16 mouse cellular contexts compared by ENCODE assay signal in the genomic region with DNA sequence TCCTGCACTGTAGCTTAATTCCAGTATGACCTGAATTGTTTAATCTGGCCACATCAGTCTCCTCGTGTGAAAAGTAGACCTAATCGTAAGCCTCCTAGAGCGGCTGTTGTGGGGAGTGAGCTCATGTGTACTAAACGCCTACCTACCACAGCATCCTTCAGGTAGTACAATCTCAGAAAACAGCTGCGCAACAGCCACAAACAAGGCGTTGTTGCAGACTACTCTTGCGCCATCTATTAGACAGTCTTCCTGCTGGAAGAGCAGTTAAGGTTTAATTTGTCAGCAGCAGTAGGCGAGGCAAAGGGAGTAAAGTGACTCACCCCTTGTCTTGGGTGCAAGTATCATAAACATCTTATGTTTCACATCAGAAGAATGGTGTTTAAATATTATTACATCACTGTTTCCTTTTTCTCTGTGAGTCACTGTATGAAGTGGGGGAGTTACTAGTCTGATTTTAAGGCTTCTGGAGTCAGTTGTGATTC. TPM values are rescaled to one million over a fixed set of nuclear protein-coding genes. Genes with fewer than 3 reads are reported as not detected.
DNase-seq lines count a peak whose midpoint lies in the region; ATAC-seq and TF ChIP-seq lines count a peak whose summit lies in the region.
"Had no signal": no experiment of that assay in that cellular context is flagged by ENCODE, and none has a peak within 500 bp of the region (broad histone marks: within the 10 kb centered on the region; RNA-seq: fewer than 3 reads in every experiment).

No protein-coding gene starts in this region.

- H3K36me3 ChIP-seq in heart, postnatal 0 days (replicated peaks; ENCODE audit: control insufficient read depth, insufficient read depth, low read length), result no peaks in the 10 kb centered on the region
- no peaks in the 10 kb centered on the region for H3K36me3 ChIP-seq in myocyte (ENCODE audit: control insufficient read depth, insufficient read depth)
- no peaks in the 10 kb centered on the region for H3K36me3 ChIP-seq in forebrain, embryonic 16.5 days (ENCODE audit: control insufficient read depth, insufficient read depth)
- H3K36me3 ChIP-seq: limb, embryonic 15.5 days had no signal

- H3K9ac ChIP-seq in heart, postnatal 0 days (replicated peaks; ENCODE audit: low read depth, low read length), result no peak overlapping the region
- H3K9ac ChIP-seq in forebrain, embryonic 16.5 days (replicated peaks; ENCODE audit: low read depth, low read length), result no peak overlapping the region
- H3K9ac ChIP-seq: limb, embryonic 15.5 days had no signal

- no peaks in the 10 kb centered on the region for H3K27me3 ChIP-seq in heart, postnatal 0 days (ENCODE audit: control insufficient read depth, insufficient read depth, low read length)
- no peaks in the 10 kb centered on the region for H3K27me3 ChIP-seq in myocyte (ENCODE audit: control insufficient read depth, insufficient read depth, insufficient read length)
- H3K27me3 ChIP-seq in forebrain, embryonic 16.5 days (replicated peaks; ENCODE audit: control insufficient read depth, insufficient read depth, low read length), result no peaks in the 10 kb centered on the region
- H3K27me3 ChIP-seq: limb, embryonic 15.5 days had no signal

- H3ac ChIP-seq in myocyte (ENCODE audit: control insufficient read depth, insufficient read length), result no peak overlapping the region

- TF ChIP-seq EP300 in heart, postnatal 0 days (IDR thresholded peaks at IDR 0.05; ENCODE audit: low read depth), result no peak

- peak; percentile 20; the same call in 1 of the 2 replicates for ATAC-seq in heart, postnatal 0 days (ENCODE audit: insufficient read depth, low read depth)
- no peak for ATAC-seq in erythroblast, adult 5-6 weeks (replicated peaks; ENCODE audit: low FRiP score, poor library complexity, severe bottlenecking)
- ATAC-seq in forebrain, embryonic 16.5 days, result no peak
- ATAC-seq: forebrain, embryonic 14.5 days had no signal

- no peak overlapping the region for H3K4me2 ChIP-seq in heart, postnatal 0 days (ENCODE audit: low read depth, low read length)
- peak overlapping the region; percentile 63 for H3K4me2 ChIP-seq in myocyte (ENCODE audit: low read depth)
- H3K4me2 ChIP-seq in forebrain, embryonic 16.5 days (ENCODE audit: low read length), result no peak overlapping the region
- H3K4me2 ChIP-seq: limb, embryonic 15.5 days had no signal

- H3K4me3 ChIP-seq in heart, postnatal 0 days (ENCODE audit: low read depth, low read length), result no peak overlapping the region
- H3K4me3 ChIP-seq in myocyte, result no peak overlapping the region
- no peak overlapping the region for H3K4me3 ChIP-seq in forebrain, embryonic 16.5 days (replicated peaks; ENCODE audit: low read length)
- H3K4me3 ChIP-seq: limb, embryonic 15.5 days had no signal

- peak; percentile 40 for DNase-seq in heart, postnatal 0 days (ENCODE audit: low spot score)
- DNase-seq in heart, postnatal 14 days, result no peak
- DNase-seq in CD4-positive, CD25-positive, alpha-beta regulatory T cell, adult 2 months (ENCODE audit: low read depth, low spot score), result peak; percentile 56
- DNase-seq in fibroblast of lung, adult 2 months (ENCODE audit: low read depth), result peak; percentile 44
- no peak for DNase-seq in right cerebral cortex, postnatal 14 days
- DNase-seq: embryo, embryonic 11 days; heart, adult 18-20 months; layer of hippocampus, postnatal 36 days; right cerebral cortex, postnatal 25 days had no signal

- intact Hi-C loops in heart, postnatal 14 days (cut with DNase I), result no loop called here

- no peak for TF ChIP-seq POLR2A in myocyte (IDR thresholded peaks at IDR 0.05; ENCODE audit: insufficient read length, low read depth)

- no peak for TF ChIP-seq CTCF in heart, postnatal 0 days (IDR thresholded peaks at IDR 0.05; ENCODE audit: low read depth)

- WGBS in heart, postnatal 0 days, result 71% methylated on average over 8 of the region's 8 CpGs
- WGBS in forebrain, embryonic 16.5 days, result 88% methylated on average over 8 of the region's 8 CpGs

- peaks cover 14% of the 10 kb centered on the region for H3K4me1 ChIP-seq in heart, postnatal 0 days (ENCODE audit: control insufficient read depth, insufficient read depth)
- no peaks in the 10 kb centered on the region for H3K4me1 ChIP-seq in forebrain, embryonic 16.5 days (replicated peaks; ENCODE audit: control insufficient read depth, insufficient read depth, low read length)

- no peaks in the 10 kb centered on the region for H3K9me3 ChIP-seq in heart, postnatal 0 days (replicated peaks; ENCODE audit: control insufficient read depth, low read length)
- H3K9me3 ChIP-seq in forebrain, embryonic 16.5 days (ENCODE audit: control insufficient read depth, low read length), result no peaks in the 10 kb centered on the region
- H3K9me3 ChIP-seq: limb, embryonic 15.5 days had no signal

- 0 out of 2 replicates have a peak overlapping the region, but pooled peaks have one; percentile 22 for H3K27ac ChIP-seq in heart, postnatal 0 days (ENCODE audit: low read depth)
- H3K27ac ChIP-seq in forebrain, embryonic 16.5 days (ENCODE audit: low read length), result no peak overlapping the region
- H3K27ac ChIP-seq: kidney, postnatal 0 days; limb, embryonic 15.5 days; macrophage had no signal

- H3K79me2 ChIP-seq in myocyte (ENCODE audit: control insufficient read depth, insufficient read depth), result peaks cover 65% of the 10 kb centered on the region

TF ChIP-seq in myocyte, 11 proteins besides CTCF, POLR2A, EP300 and RAD21:
- TF ChIP-seq TCF12 (IDR thresholded peaks at IDR 0.05; ENCODE audit: insufficient read depth, poor library complexity, severe bottlenecking) (no peak), MYOG (IDR thresholded peaks at IDR 0.05; ENCODE audit: control insufficient read depth in 1 of 3, insufficient read depth in 1 of 3, insufficient read length in 2 of 3, low read depth in 2 of 3) (no peak), POLR2AphosphoS2 (IDR thresholded peaks at IDR 0.05; ENCODE audit: insufficient read length, low read depth) (no peak), SRF (IDR thresholded peaks at IDR 0.05; ENCODE audit: control insufficient read depth, insufficient read length, low read depth) (no peak), MYOD1 (IDR thresholded peaks at IDR 0.05; ENCODE audit: control insufficient read depth in 1 of 3, insufficient read length in 2 of 3, low read depth in 2 of 3) (peak in 2 of 3 experiments; percentile 50 to 59), TCF3 (IDR thresholded peaks at IDR 0.05; ENCODE audit: insufficient read length, low read depth) (no peak), E2F4 (IDR thresholded peaks at IDR 0.05; ENCODE audit: insufficient read depth) (no peak), USF1 (IDR thresholded peaks at IDR 0.05; ENCODE audit: low read depth) (no peak), CEBPB (IDR thresholded peaks at IDR 0.05; ENCODE audit: insufficient read depth, poor library complexity, severe bottlenecking) (peak; percentile 93), REST (IDR thresholded peaks at IDR 0.05; ENCODE audit: insufficient read depth, insufficient read length) (no peak)

RNA-seq across cellular contexts. Expression of a gene that starts 57.3 kb away (rescaled TPM):
- 8.9 and 9.2 TPM in 2 replicates for total RNA-seq in heart, postnatal 0 days (2014; rRNA removed; ENCODE audit: low replicate concordance)
- 3.1 and 3.4 TPM in 2 replicates for polyA plus RNA-seq in heart, postnatal 0 days (2015; fragmentation: Nextera tagmentation; extraction: Ambion mirVana)
- total RNA-seq in heart, postnatal 14 days (2021), result 1 to 10 TPM; 8.5 to 9.1 TPM
- 7.6 TPM for polyA plus RNA-seq in myocyte (2012; fragmentation: generic; extraction: Trizol)
- 5.0 and 5.8 TPM in 2 replicates for total RNA-seq in erythroblast, adult 5-6 weeks (2015; ENCODE audit: low replicate concordance)
- 6.5 and 17.1 TPM in 2 replicates for total RNA-seq in erythroblast, adult 5-6 weeks (2017; ENCODE audit: low replicate concordance)
- 7.6 and 7.8 TPM in 2 replicates for polyA plus RNA-seq in forebrain, embryonic 16.5 days (2015; fragmentation: Nextera tagmentation; extraction: Ambion mirVana)

Comparison
In these comparisons a context has a peak if more than half of its experiments do, and no peak if none do; other contexts are left out.
1. DNase-seq: peak in heart, postnatal 0 days (single experiment), CD4-positive, CD25-positive, alpha-beta regulatory T cell, adult 2 months (single experiment) and fibroblast of lung, adult 2 months (single experiment); none in heart, postnatal 14 days (0 of 2) and right cerebral cortex, postnatal 14 days (single experiment).